Mouse (Mus musculus): ENCODE measurements at regions not wholly inside any gene's neighbourhood (a gene's known extent, or its start where the extent isn't known, plus 50 kb on each side); places are given as distances from the start of the nearest gene placed in this dataset.

- no peak for TF ChIP-seq CTCF (conservative IDR thresholded peaks at IDR 0.05; ENCODE audit: low read length)
- TF ChIP-seq NANOG (IDR thresholded peaks at IDR 0.05; ENCODE audit: borderline replicate concordance, low read length): no peak
- no peak for TF ChIP-seq POU5F1 (IDR thresholded peaks at IDR 0.05; ENCODE audit: borderline replicate concordance, low read length)
- Histone ChIP-seq H3K36me3 (ENCODE audit: insufficient read depth, low read length) (no peaks in the 10 kb centered on the region), H3K9me3 (ENCODE audit: low read length) (no peaks in the 10 kb centered on the region), H3K4me1 (replicated peaks; ENCODE audit: low read depth, low read length) (peaks cover 15% of the 10 kb centered on the region; the same call in 1 of the 2 replicates), H3K27me3 (ENCODE audit: insufficient read depth, low read length) (no peaks in the 10 kb centered on the region), H3K4me3 (replicated peaks; ENCODE audit: low read length) (no peak overlapping the region)
Measured at GRCm38 (mm10) chr6:112552560-112552959, 62.8 kb upstream of the Oxtr start.

GRCm38 (mm10) chr6:112551298-112551697 is 61.6 kb upstream of the Oxtr start:
- no peaks in the 10 kb centered on the region for H3K36me3 ChIP-seq (ENCODE audit: insufficient read depth, low read length)
- TF ChIP-seq POU5F1 (IDR thresholded peaks at IDR 0.05; ENCODE audit: borderline replicate concordance, low read length): no peak
- TF ChIP-seq NANOG (IDR thresholded peaks at IDR 0.05; ENCODE audit: borderline replicate concordance, low read length): no peak
- no peak for TF ChIP-seq CTCF (conservative IDR thresholded peaks at IDR 0.05; ENCODE audit: low read length)
- H3K27me3 ChIP-seq (ENCODE audit: insufficient read depth, low read length): no peaks in the 10 kb centered on the region
- H3K9me3 ChIP-seq (ENCODE audit: low read length): no peaks in the 10 kb centered on the region
- H3K4me1 ChIP-seq (replicated peaks; ENCODE audit: low read depth, low read length): peaks cover 15% of the 10 kb centered on the region; the same call in 1 of the 2 replicates
- no peak overlapping the region for H3K4me3 ChIP-seq (replicated peaks; ENCODE audit: low read length)

GRCm38 (mm10) chr6:112547251-112547650 is 57.5 kb upstream of the Oxtr start:
- H3K36me3 ChIP-seq (ENCODE audit: insufficient read depth, low read length): no peaks in the 10 kb centered on the region
- H3K9me3 ChIP-seq (ENCODE audit: low read length): no peaks in the 10 kb centered on the region
- H3K27me3 ChIP-seq (ENCODE audit: insufficient read depth, low read length): no peaks in the 10 kb centered on the region
- no peak overlapping the region for H3K4me3 ChIP-seq (replicated peaks; ENCODE audit: low read length)
- TF ChIP-seq POU5F1 (IDR thresholded peaks at IDR 0.05; ENCODE audit: borderline replicate concordance, low read length) (no peak), CTCF (conservative IDR thresholded peaks at IDR 0.05; ENCODE audit: low read length) (no peak), NANOG (IDR thresholded peaks at IDR 0.05; ENCODE audit: borderline replicate concordance, low read length) (no peak)
- no peaks in the 10 kb centered on the region for H3K4me1 ChIP-seq (replicated peaks; ENCODE audit: low read depth, low read length)

- Histone ChIP-seq H3K36me3 (ENCODE audit: insufficient read depth, low read length) (no peaks in the 10 kb centered on the region), H3K9me3 (ENCODE audit: low read length) (no peaks in the 10 kb centered on the region), H3K27me3 (ENCODE audit: insufficient read depth, low read length) (no peaks in the 10 kb centered on the region), H3K4me3 (replicated peaks; ENCODE audit: low read length) (no peak overlapping the region), H3K4me1 (replicated peaks; ENCODE audit: low read depth, low read length) (no peaks in the 10 kb centered on the region)
- TF ChIP-seq NANOG (IDR thresholded peaks at IDR 0.05; ENCODE audit: borderline replicate concordance, low read length) (no peak), CTCF (conservative IDR thresholded peaks at IDR 0.05; ENCODE audit: low read length) (no peak), POU5F1 (IDR thresholded peaks at IDR 0.05; ENCODE audit: borderline replicate concordance, low read length) (no peak)
Measured at GRCm38 (mm10) chr6:112546033-112546432, 56.3 kb upstream of the Oxtr start.

- no peaks in the 10 kb centered on the region for H3K36me3 ChIP-seq (ENCODE audit: insufficient read depth, low read length)
- no peaks in the 10 kb centered on the region for H3K4me1 ChIP-seq (replicated peaks; ENCODE audit: low read depth, low read length)
- H3K9me3 ChIP-seq (ENCODE audit: low read length): no peaks in the 10 kb centered on the region
- H3K4me3 ChIP-seq (replicated peaks; ENCODE audit: low read length): no peak overlapping the region
- no peak for TF ChIP-seq NANOG (IDR thresholded peaks at IDR 0.05; ENCODE audit: borderline replicate concordance, low read length)
- TF ChIP-seq CTCF (conservative IDR thresholded peaks at IDR 0.05; ENCODE audit: low read length): no peak
- TF ChIP-seq POU5F1 (IDR thresholded peaks at IDR 0.05; ENCODE audit: borderline replicate concordance, low read length): no peak
- H3K27me3 ChIP-seq (ENCODE audit: insufficient read depth, low read length): no peaks in the 10 kb centered on the region
Measured at GRCm38 (mm10) chr6:112544315-112544714, 54.6 kb upstream of the Oxtr start.

GRCm38 (mm10) chr6:112542692-112543091 is 52.9 kb upstream of the Oxtr start:
- TF ChIP-seq CTCF (conservative IDR thresholded peaks at IDR 0.05; ENCODE audit: low read length): no peak
- no peak for TF ChIP-seq NANOG (IDR thresholded peaks at IDR 0.05; ENCODE audit: borderline replicate concordance, low read length)
- TF ChIP-seq POU5F1 (IDR thresholded peaks at IDR 0.05; ENCODE audit: borderline replicate concordance, low read length): no peak

More at GRCm38 (mm10) chr6:112542692-112543091, 52.9 kb upstream of the Oxtr start:
- H3K4me3 ChIP-seq (replicated peaks; ENCODE audit: low read length): no peak overlapping the region
- H3K9me3 ChIP-seq (ENCODE audit: low read length): no peaks in the 10 kb centered on the region
- H3K27me3 ChIP-seq (ENCODE audit: insufficient read depth, low read length): no peaks in the 10 kb centered on the region
- H3K4me1 ChIP-seq (replicated peaks; ENCODE audit: low read depth, low read length): no peaks in the 10 kb centered on the region
- no peaks in the 10 kb centered on the region for H3K36me3 ChIP-seq (ENCODE audit: insufficient read depth, low read length)
